Mouse (Mus musculus): ENCODE data around the gene Fbll1. TPM values are rescaled to one million over a fixed set of nuclear protein-coding genes. Genes with fewer than 3 reads are reported as not detected.
"Not testable (repeated sequence)": the region's sequence is repeated elsewhere in the genome, so short reads cannot be mapped to it uniquely, and the experiment has no call there.

Gene Fbll1
- polyA plus RNA-seq, 1 experiment from 2014 or later = 0.77 TPM

GRCm38 (mm10) chr11:35798495-35798820 lies 226 bp downstream of the Fbll1 start:
- peaks cover 34% of the 10 kb centered on the region for H3K27me3 ChIP-seq (ENCODE audit: control insufficient read depth, insufficient read depth, low read length)
- ATAC-seq (replicated peaks; ENCODE audit: insufficient number of reproducible peaks, low FRiP score, low TSS enrichment, low read depth) = no peak
- WGBS = 2% methylated on average over 23 of the region's 23 CpGs

DNA sequence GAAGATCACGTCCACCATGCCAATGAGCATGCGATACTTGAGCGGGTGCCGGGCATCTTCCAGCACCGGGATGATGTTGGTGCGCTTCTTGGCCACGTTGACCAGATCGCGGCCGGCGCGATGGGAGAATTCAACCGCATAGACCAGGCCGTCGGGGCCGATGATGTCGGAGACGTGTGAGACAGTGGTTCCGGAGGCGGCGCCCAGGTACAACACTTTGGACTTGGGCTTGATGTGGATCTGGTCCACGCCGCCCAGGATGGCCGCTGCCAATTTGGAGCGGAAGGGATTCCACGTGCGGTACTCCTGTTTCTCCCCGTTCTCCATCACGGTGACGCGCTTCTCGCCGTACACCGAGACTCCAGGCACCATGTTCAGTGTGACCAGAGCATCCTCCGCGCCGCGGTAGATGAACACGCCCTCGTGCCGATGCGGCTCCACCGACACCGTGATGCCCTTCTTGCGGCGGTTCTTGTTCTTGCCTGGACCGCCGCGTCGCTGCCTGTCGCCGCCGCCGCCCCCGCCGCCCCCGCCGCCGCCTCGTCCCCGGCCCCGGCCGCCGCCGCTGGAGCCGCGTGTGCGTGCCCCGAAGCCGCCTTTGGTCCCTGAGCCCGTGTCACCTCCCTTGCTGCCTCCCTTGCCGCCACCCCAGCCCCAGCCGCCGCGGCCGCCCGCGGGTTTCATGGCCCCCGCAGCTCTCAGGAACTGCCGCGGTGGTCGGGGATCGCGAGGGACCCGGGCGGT lies 761 bp downstream of the Fbll1 start:
- peak overlapping the region; percentile 42 for H3K4me3 ChIP-seq (ENCODE audit: low read depth, low read length)
- no peaks in the 10 kb centered on the region for H3K36me3 ChIP-seq (replicated peaks; ENCODE audit: control insufficient read depth, insufficient read depth, low read depth, low read length)
- H3K9ac ChIP-seq (replicated peaks; ENCODE audit: low read length) = no peak overlapping the region
- peak overlapping the region; percentile 76 for H3K4me2 ChIP-seq (ENCODE audit: low read depth, low read length)
- H3K27me3 ChIP-seq (ENCODE audit: control insufficient read depth, insufficient read depth, low read length) = peaks cover 34% of the 10 kb centered on the region
- H3K4me1 ChIP-seq (ENCODE audit: control insufficient read depth, insufficient read depth, low read length) = peaks cover 2% of the 10 kb centered on the region; the same call in 1 of the 2 replicates
- H3K9me3 ChIP-seq (replicated peaks; ENCODE audit: control insufficient read depth, low read length) = no peaks in the 10 kb centered on the region
- ATAC-seq (replicated peaks; ENCODE audit: insufficient number of reproducible peaks, low FRiP score, low TSS enrichment, low read depth) = no peak
- 4% methylated on average over 69 of the region's 86 CpGs for WGBS
- DNase-seq (ENCODE audit: low spot score) = no peak
- H3K27ac ChIP-seq (replicated peaks; ENCODE audit: low read depth, low read length) = no peak overlapping the region

More at GRCm38 (mm10) chr11:35798495-35798820, 226 bp downstream of the Fbll1 start:
- Histone ChIP-seq H3K4me1 (ENCODE audit: control insufficient read depth, insufficient read depth, low read length) (peaks cover 2% of the 10 kb centered on the region; the same call in 1 of the 2 replicates), H3K36me3 (replicated peaks; ENCODE audit: control insufficient read depth, insufficient read depth, low read depth, low read length) (no peaks in the 10 kb centered on the region), H3K9me3 (replicated peaks; ENCODE audit: control insufficient read depth, low read length) (no peaks in the 10 kb centered on the region), H3K4me3 (ENCODE audit: low read depth, low read length) (peak overlapping the region; percentile 42), H3K27ac (replicated peaks; ENCODE audit: low read depth, low read length) (no peak overlapping the region), H3K9ac (replicated peaks; ENCODE audit: low read length) (no peak overlapping the region), H3K4me2 (ENCODE audit: low read depth, low read length) (peak overlapping the region; percentile 76)
- peak; percentile 9 for DNase-seq (ENCODE audit: low spot score)

GRCm38 (mm10) chr11:35792800-35793199 lies 5.9 kb downstream of the Fbll1 start:
- not testable (repeated sequence) for H3K27ac ChIP-seq (replicated peaks; ENCODE audit: low read depth, low read length); DNase-seq (ENCODE audit: low spot score); H3K4me1 ChIP-seq (ENCODE audit: control insufficient read depth, insufficient read depth, low read length); H3K9ac ChIP-seq (replicated peaks; ENCODE audit: low read length); H3K4me2 ChIP-seq (ENCODE audit: low read depth, low read length); ATAC-seq (replicated peaks; ENCODE audit: insufficient number of reproducible peaks, low FRiP score, low TSS enrichment, low read depth); H3K36me3 ChIP-seq (replicated peaks; ENCODE audit: control insufficient read depth, insufficient read depth, low read depth, low read length); H3K4me3 ChIP-seq (ENCODE audit: low read depth, low read length); H3K9me3 ChIP-seq (replicated peaks; ENCODE audit: control insufficient read depth, low read length)
- peaks cover 22% of the 10 kb centered on the region for H3K27me3 ChIP-seq (ENCODE audit: control insufficient read depth, insufficient read depth, low read length)
- WGBS = 87% methylated on average over 5 of the region's 5 CpGs

GRCm38 (mm10) chr11:35788443-35788842 lies 10.2 kb downstream of the Fbll1 start:
- Histone ChIP-seq H3K36me3 (replicated peaks; ENCODE audit: control insufficient read depth, insufficient read depth, low read depth, low read length) (peaks cover 5% of the 10 kb centered on the region), H3K27ac (replicated peaks; ENCODE audit: low read depth, low read length) (no peak overlapping the region), H3K27me3 (ENCODE audit: control insufficient read depth, insufficient read depth, low read length) (no peaks in the 10 kb centered on the region), H3K4me2 (ENCODE audit: low read depth, low read length) (no peak overlapping the region), H3K4me3 (ENCODE audit: low read depth, low read length) (no peak overlapping the region), H3K4me1 (ENCODE audit: control insufficient read depth, insufficient read depth, low read length) (no peaks in the 10 kb centered on the region), H3K9ac (replicated peaks; ENCODE audit: low read length) (no peak overlapping the region), H3K9me3 (replicated peaks; ENCODE audit: control insufficient read depth, low read length) (no peaks in the 10 kb centered on the region)
- DNase-seq (ENCODE audit: low spot score) (no peak), ATAC-seq (replicated peaks; ENCODE audit: insufficient number of reproducible peaks, low FRiP score, low TSS enrichment, low read depth) (no peak)
- 75% methylated on average over 2 of the region's 2 CpGs for WGBS

GRCm38 (mm10) chr11:35784537-35784936 lies 14.1 kb downstream of the Fbll1 start:
- Histone ChIP-seq H3K4me2 (ENCODE audit: low read depth, low read length) (no peak overlapping the region), H3K4me3 (ENCODE audit: low read depth, low read length) (no peak overlapping the region), H3K4me1 (ENCODE audit: control insufficient read depth, insufficient read depth, low read length) (no peaks in the 10 kb centered on the region), H3K27me3 (ENCODE audit: control insufficient read depth, insufficient read depth, low read length) (no peaks in the 10 kb centered on the region), H3K9ac (replicated peaks; ENCODE audit: low read length) (no peak overlapping the region), H3K36me3 (replicated peaks; ENCODE audit: control insufficient read depth, insufficient read depth, low read depth, low read length) (peaks cover 18% of the 10 kb centered on the region), H3K27ac (replicated peaks; ENCODE audit: low read depth, low read length) (no peak overlapping the region), H3K9me3 (replicated peaks; ENCODE audit: control insufficient read depth, low read length) (no peaks in the 10 kb centered on the region)
- DNase-seq (ENCODE audit: low spot score) = peak; percentile 8
- 96% methylated on average over 4 of the region's 4 CpGs for WGBS
- no peak for ATAC-seq (replicated peaks; ENCODE audit: insufficient number of reproducible peaks, low FRiP score, low TSS enrichment, low read depth)

DNA sequence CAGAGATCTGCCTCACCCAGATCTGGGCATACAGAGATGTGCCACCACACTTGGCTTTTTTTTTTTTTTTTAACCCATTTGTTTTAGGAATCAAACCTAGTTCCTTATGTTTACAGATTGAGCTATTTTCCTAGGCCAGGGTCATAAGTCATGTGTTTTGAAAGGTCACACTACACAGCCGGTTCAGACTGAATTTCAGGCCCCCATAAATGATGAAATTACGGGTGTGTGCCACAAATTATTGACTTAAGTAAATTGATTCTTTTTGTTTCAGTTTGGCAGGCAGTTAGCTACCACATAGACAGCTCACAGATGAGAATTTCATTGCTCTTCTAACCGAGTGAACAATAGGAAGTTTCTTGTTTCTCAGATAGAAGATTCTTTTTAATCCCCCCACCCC lies 14.7 kb downstream of the Fbll1 start:
- 89% methylated on average over 3 of the region's 3 CpGs for WGBS

DNA sequence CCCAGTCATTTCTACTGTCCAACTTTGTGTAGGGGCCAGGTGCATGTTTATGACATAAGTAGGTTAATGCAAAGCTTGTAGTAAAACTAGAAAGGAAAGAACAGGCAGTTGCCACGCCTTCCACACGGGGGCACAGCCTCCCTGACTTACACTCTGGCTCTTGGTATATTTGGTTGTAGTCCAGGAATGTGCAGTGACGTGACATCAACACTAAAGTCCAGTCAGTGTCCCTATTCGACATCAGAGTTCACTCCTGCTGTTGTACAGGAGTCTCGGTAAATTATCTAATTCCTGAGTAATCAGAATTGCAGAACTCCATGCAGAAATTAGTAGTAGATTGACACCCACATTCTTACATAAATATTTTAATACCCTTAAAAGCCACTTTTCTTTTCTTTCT lies 15.6 kb downstream of the Fbll1 start:
- WGBS = 94% methylated on average over 5 of the region's 5 CpGs
- H3K4me3 ChIP-seq (ENCODE audit: low read depth, low read length) = no peak overlapping the region
- H3K9me3 ChIP-seq (replicated peaks; ENCODE audit: control insufficient read depth, low read length) = no peaks in the 10 kb centered on the region
- H3K27ac ChIP-seq (replicated peaks; ENCODE audit: low read depth, low read length) = no peak overlapping the region
- ATAC-seq (replicated peaks; ENCODE audit: insufficient number of reproducible peaks, low FRiP score, low TSS enrichment, low read depth) (no peak), DNase-seq (ENCODE audit: low spot score) (no peak)
- H3K4me2 ChIP-seq (ENCODE audit: low read depth, low read length) = no peak overlapping the region
- no peaks in the 10 kb centered on the region for H3K27me3 ChIP-seq (ENCODE audit: control insufficient read depth, insufficient read depth, low read length)
- H3K9ac ChIP-seq (replicated peaks; ENCODE audit: low read length) = no peak overlapping the region
- H3K4me1 ChIP-seq (ENCODE audit: control insufficient read depth, insufficient read depth, low read length) = no peaks in the 10 kb centered on the region
- H3K36me3 ChIP-seq (replicated peaks; ENCODE audit: control insufficient read depth, insufficient read depth, low read depth, low read length) = peaks cover 18% of the 10 kb centered on the region

More for the DNA sequence above, 14.7 kb downstream of the Fbll1 start:
- DNase-seq (ENCODE audit: low spot score) (no peak), ATAC-seq (replicated peaks; ENCODE audit: insufficient number of reproducible peaks, low FRiP score, low TSS enrichment, low read depth) (no peak)
- Histone ChIP-seq H3K4me1 (ENCODE audit: control insufficient read depth, insufficient read depth, low read length) (no peaks in the 10 kb centered on the region), H3K9ac (replicated peaks; ENCODE audit: low read length) (no peak overlapping the region), H3K27ac (replicated peaks; ENCODE audit: low read depth, low read length) (no peak overlapping the region), H3K27me3 (ENCODE audit: control insufficient read depth, insufficient read depth, low read length) (no peaks in the 10 kb centered on the region), H3K9me3 (replicated peaks; ENCODE audit: control insufficient read depth, low read length) (no peaks in the 10 kb centered on the region), H3K4me2 (ENCODE audit: low read depth, low read length) (no peak overlapping the region), H3K4me3 (ENCODE audit: low read depth, low read length) (no peak overlapping the region), H3K36me3 (replicated peaks; ENCODE audit: control insufficient read depth, insufficient read depth, low read depth, low read length) (peaks cover 18% of the 10 kb centered on the region)

DNA sequence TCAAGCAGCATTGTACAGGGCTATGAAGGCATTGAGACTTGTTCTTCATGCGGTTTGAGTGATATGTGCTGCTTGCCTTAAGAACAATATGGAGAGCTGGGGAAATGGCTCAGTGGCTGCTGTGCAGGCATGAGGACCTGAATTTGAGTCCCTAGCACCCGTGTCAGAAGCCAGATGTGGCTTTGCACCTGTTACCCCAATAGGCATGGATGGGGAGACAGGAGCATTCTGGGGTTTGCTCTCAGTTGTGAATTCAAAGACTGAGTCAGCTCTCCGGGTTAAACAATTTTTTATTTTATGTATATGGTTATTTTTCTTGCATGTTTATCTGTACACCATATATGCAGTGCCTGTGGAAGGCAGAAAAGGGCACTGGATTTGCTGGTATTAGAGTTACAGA lies 16.2 kb downstream of the Fbll1 start:
- H3K9me3 ChIP-seq (replicated peaks; ENCODE audit: control insufficient read depth, low read length) = no peaks in the 10 kb centered on the region
- DNase-seq (ENCODE audit: low spot score) (no peak), ATAC-seq (replicated peaks; ENCODE audit: insufficient number of reproducible peaks, low FRiP score, low TSS enrichment, low read depth) (no peak)
- no peak overlapping the region for H3K4me2 ChIP-seq (ENCODE audit: low read depth, low read length)
- no peaks in the 10 kb centered on the region for H3K4me1 ChIP-seq (ENCODE audit: control insufficient read depth, insufficient read depth, low read length)
- no peak overlapping the region for H3K27ac ChIP-seq (replicated peaks; ENCODE audit: low read depth, low read length)
- peaks cover 18% of the 10 kb centered on the region for H3K36me3 ChIP-seq (replicated peaks; ENCODE audit: control insufficient read depth, insufficient read depth, low read depth, low read length)
- no peak overlapping the region for H3K4me3 ChIP-seq (ENCODE audit: low read depth, low read length)
- WGBS = 98% methylated on average over 3 of the region's 3 CpGs
- no peaks in the 10 kb centered on the region for H3K27me3 ChIP-seq (ENCODE audit: control insufficient read depth, insufficient read depth, low read length)
- no peak overlapping the region for H3K9ac ChIP-seq (replicated peaks; ENCODE audit: low read length)
